Mouse (Mus musculus) stomach, embryonic 14.5 days (tissue): Measurements from ENCODE around the gene Dlgap4. TPM values are rescaled to one million over a fixed set of nuclear protein-coding genes. Genes with fewer than 3 reads are reported as not detected.

ENCODE experiments used
- ATAC-seq: fragments of 200-750 bp; cut with Nextera tagmentation; 2 replicates; pipeline ENCODE4 v1.8.0; 2017; ENCODE audit warnings: low read depth, moderate TSS enrichment; ENCODE audit not compliant: insufficient number of reproducible peaks, insufficient read depth, low FRiP score
- H3K27ac ChIP-seq: fragments of 300-500 bp; sonication (generic); 2 replicates; pipeline ENCODE4 v1.5.1; 2014; ENCODE audit warnings: mild to moderate bottlenecking, low read length, moderate library complexity, mixed read lengths
- H3K27me3 ChIP-seq: fragments of 300-500 bp; sonication (generic); 2 replicates; pipeline ENCODE4 v1.6.1; 2014; ENCODE audit warnings: low read length, control low read depth, mixed read lengths; ENCODE audit not compliant: control insufficient read depth, insufficient read depth
- H3K36me3 ChIP-seq: fragments of 300-500 bp; sonication (generic); 2 replicates; pipeline ENCODE4 v1.6.1; 2014; ENCODE audit warnings: mild to moderate bottlenecking, control low read depth, low read length, moderate library complexity, mixed read lengths; ENCODE audit not compliant: control insufficient read depth, insufficient read depth
- H3K4me1 ChIP-seq: fragments of 300-500 bp; sonication (generic); 2 replicates; pipeline ENCODE4 v1.6.1; 2014; ENCODE audit warnings: low read length, control low read depth, mixed read lengths; ENCODE audit not compliant: control insufficient read depth, insufficient read depth
- H3K4me2 ChIP-seq: fragments of 300-500 bp; sonication (generic); replicated peaks from 2 replicates; pipeline ENCODE4 v1.6.1; 2014; ENCODE audit warnings: low read depth, low read length, control low read depth
- H3K4me3 ChIP-seq: fragments of 300-500 bp; sonication (generic); 2 replicates; pipeline ENCODE4 v1.5.1; 2014; ENCODE audit warnings: low read depth, low read length, control low read depth
- H3K9ac ChIP-seq: fragments of 300-500 bp; sonication (generic); replicated peaks from 2 replicates; pipeline ENCODE4 v1.6.1; 2014; ENCODE audit warnings: low read depth, mild to moderate bottlenecking, control low read depth, low read length, moderate library complexity, mixed read lengths
- H3K9me3 ChIP-seq: fragments of 300-500 bp; sonication (generic); 2 replicates; pipeline ENCODE4 v1.6.1; 2016; ENCODE audit warnings: low read depth, low read length, control low read depth; ENCODE audit not compliant: control insufficient read depth
- WGBS: fragments of 180-500 bp; shearing (Covaris S2); extraction: QIAGEN DNeasy Blood & Tissue Kit; methylation state at CpG from one replicate; pipeline ENCODE4 v1.1.7; 2014; 5-methylcytosine and 5-hydroxymethylcytosine counted together
- polyA plus RNA-seq: library from polyadenylated mRNA; unstranded; fragments of >200 nt; fragmentation: Nextera tagmentation; extraction: Ambion mirVana; gene quantifications from 2 replicates; pipeline ENCODE4 v1.2.1, GENCODE M21; 2014

Gene Dlgap4
- polyA plus RNA-seq, 1 experiment from 2014 or later: 88.5 TPM

- Histone ChIP-seq H3K9ac (no peak overlapping the region), H3K36me3 (no peaks in the 10 kb centered on the region), H3K4me1 (no peaks in the 10 kb centered on the region), H3K4me3 (no peak overlapping the region), H3K9me3 (no peaks in the 10 kb centered on the region), H3K27ac (no peak overlapping the region), H3K27me3 (no peaks in the 10 kb centered on the region), H3K4me2 (no peak overlapping the region)
- 87% methylated on average over 6 of the region's 6 CpGs for WGBS
- ATAC-seq: no peak
These were observed 8.7 kb downstream of the Dlgap4 start for GRCm38 (mm10) chr2:156622192-156622591.

GRCm38 (mm10) chr2:156623246-156623645 lies 9.7 kb downstream of the Dlgap4 start:
- no peak overlapping the region for H3K4me2 ChIP-seq
- ATAC-seq: no peak
- no peaks in the 10 kb centered on the region for H3K9me3 ChIP-seq
- H3K4me3 ChIP-seq: no peak overlapping the region
- 66% methylated on average over 2 of the region's 2 CpGs for WGBS
- no peaks in the 10 kb centered on the region for H3K27me3 ChIP-seq
- no peaks in the 10 kb centered on the region for H3K4me1 ChIP-seq
- H3K36me3 ChIP-seq: no peaks in the 10 kb centered on the region
- no peak overlapping the region for H3K9ac ChIP-seq
- H3K27ac ChIP-seq: no peak overlapping the region

- Histone ChIP-seq H3K4me1 (no peaks in the 10 kb centered on the region), H3K9ac (no peak overlapping the region), H3K4me3 (no peak overlapping the region), H3K27me3 (no peaks in the 10 kb centered on the region), H3K36me3 (no peaks in the 10 kb centered on the region), H3K27ac (no peak overlapping the region), H3K9me3 (0 out of 2 replicates have a peak, but pooled peaks cover 3% of the 10 kb centered on the region), H3K4me2 (no peak overlapping the region)
- no peak for ATAC-seq
- WGBS: 78% methylated on average over 18 of the region's 18 CpGs
These were observed 11.8 kb downstream of the Dlgap4 start for GRCm38 (mm10) chr2:156625307-156625706.

GRCm38 (mm10) chr2:156626119-156626518 lies 12.6 kb downstream of the Dlgap4 start:
- Histone ChIP-seq H3K36me3 (no peaks in the 10 kb centered on the region), H3K4me1 (no peaks in the 10 kb centered on the region), H3K9ac (no peak overlapping the region), H3K9me3 (0 out of 2 replicates have a peak, but pooled peaks cover 3% of the 10 kb centered on the region), H3K4me3 (no peak overlapping the region), H3K27ac (no peak overlapping the region), H3K4me2 (no peak overlapping the region), H3K27me3 (no peaks in the 10 kb centered on the region)
- ATAC-seq: no peak
- WGBS: 80% methylated on average over 9 of the region's 9 CpGs

- Histone ChIP-seq H3K9me3 (0 out of 2 replicates have a peak, but pooled peaks cover 3% of the 10 kb centered on the region), H3K4me2 (no peak overlapping the region), H3K27ac (no peak overlapping the region), H3K4me3 (no peak overlapping the region), H3K4me1 (no peaks in the 10 kb centered on the region), H3K9ac (no peak overlapping the region), H3K27me3 (no peaks in the 10 kb centered on the region), H3K36me3 (no peaks in the 10 kb centered on the region)
- no peak for ATAC-seq
- 79% methylated on average over 8 of the region's 8 CpGs for WGBS
These were observed 13.0 kb downstream of the Dlgap4 start for GRCm38 (mm10) chr2:156626544-156626943.

GRCm38 (mm10) chr2:156627917-156628316 lies 14.4 kb downstream of the Dlgap4 start:
- Histone ChIP-seq H3K36me3 (no peaks in the 10 kb centered on the region), H3K4me1 (no peaks in the 10 kb centered on the region), H3K27me3 (no peaks in the 10 kb centered on the region), H3K4me2 (no peak overlapping the region), H3K27ac (no peak overlapping the region), H3K9me3 (0 out of 2 replicates have a peak, but pooled peaks cover 3% of the 10 kb centered on the region), H3K4me3 (no peak overlapping the region), H3K9ac (no peak overlapping the region)
- ATAC-seq: no peak
- WGBS: 47% methylated on average over 17 of the region's 17 CpGs

- Histone ChIP-seq H3K4me3 (no peak overlapping the region), H3K4me2 (no peak overlapping the region), H3K9me3 (0 out of 2 replicates have a peak, but pooled peaks cover 3% of the 10 kb centered on the region), H3K27ac (no peak overlapping the region), H3K9ac (no peak overlapping the region), H3K27me3 (no peaks in the 10 kb centered on the region), H3K36me3 (no peaks in the 10 kb centered on the region), H3K4me1 (no peaks in the 10 kb centered on the region)
- 59% methylated on average over 1 of the region's 1 CpGs for WGBS
- no peak for ATAC-seq
These were observed 16.8 kb downstream of the Dlgap4 start for GRCm38 (mm10) chr2:156630288-156630687.

GRCm38 (mm10) chr2:156632721-156633120 lies 19.2 kb downstream of the Dlgap4 start:
- H3K9ac ChIP-seq: no peak overlapping the region
- H3K36me3 ChIP-seq: no peaks in the 10 kb centered on the region
- 82% methylated on average over 9 of the region's 9 CpGs for WGBS
- no peak overlapping the region for H3K27ac ChIP-seq
- H3K4me2 ChIP-seq: no peak overlapping the region
- 0 out of 2 replicates have a peak, but pooled peaks cover 3% of the 10 kb centered on the region for H3K9me3 ChIP-seq
- ATAC-seq: no peak
- H3K27me3 ChIP-seq: no peaks in the 10 kb centered on the region
- H3K4me1 ChIP-seq: no peaks in the 10 kb centered on the region
- no peak overlapping the region for H3K4me3 ChIP-seq

GRCm38 (mm10) chr2:156635091-156635490 lies 21.6 kb downstream of the Dlgap4 start:
- no peak overlapping the region for H3K4me2 ChIP-seq
- H3K27me3 ChIP-seq: no peaks in the 10 kb centered on the region
- no peak for ATAC-seq
- 0 out of 2 replicates have a peak, but pooled peaks cover 2% of the 10 kb centered on the region for H3K9me3 ChIP-seq
- no peak overlapping the region for H3K27ac ChIP-seq
- 82% methylated on average over 9 of the region's 9 CpGs for WGBS
- H3K4me3 ChIP-seq: no peak overlapping the region
- no peak overlapping the region for H3K9ac ChIP-seq
- H3K4me1 ChIP-seq: no peaks in the 10 kb centered on the region
- H3K36me3 ChIP-seq: no peaks in the 10 kb centered on the region
